Mouse (Mus musculus) urinary bladder, postnatal 14 days (tissue): ENCODE data around the gene 4931429L15Rik.

Experiments used
- DNase-seq: peaks from one replicate; pipeline ENCODE4 v3.0.0; 2021; ENCODE audit warnings: low spot score

4931429L15Rik gene

DNA sequence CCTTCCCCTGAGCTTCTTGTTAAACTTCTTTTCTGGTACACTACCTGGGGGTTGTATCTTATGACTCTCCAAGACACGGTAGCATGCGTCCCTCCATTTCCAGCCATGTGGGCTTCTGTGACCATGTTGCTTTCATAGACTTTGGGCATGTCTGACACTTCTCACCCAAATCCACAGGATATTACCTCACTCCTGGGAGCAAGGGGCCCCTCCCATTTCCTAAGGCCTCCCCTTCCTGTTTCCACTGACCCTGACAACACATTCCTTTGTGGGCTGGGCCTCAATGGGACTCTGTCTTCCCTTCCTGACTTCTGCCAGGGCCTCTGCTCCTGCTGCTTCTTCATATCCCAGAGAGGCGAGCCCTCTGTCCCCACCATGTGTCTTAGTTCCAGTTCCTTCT is 62.2 kb downstream of the 4931429L15Rik start:
- no peak for DNase-seq

DNA sequence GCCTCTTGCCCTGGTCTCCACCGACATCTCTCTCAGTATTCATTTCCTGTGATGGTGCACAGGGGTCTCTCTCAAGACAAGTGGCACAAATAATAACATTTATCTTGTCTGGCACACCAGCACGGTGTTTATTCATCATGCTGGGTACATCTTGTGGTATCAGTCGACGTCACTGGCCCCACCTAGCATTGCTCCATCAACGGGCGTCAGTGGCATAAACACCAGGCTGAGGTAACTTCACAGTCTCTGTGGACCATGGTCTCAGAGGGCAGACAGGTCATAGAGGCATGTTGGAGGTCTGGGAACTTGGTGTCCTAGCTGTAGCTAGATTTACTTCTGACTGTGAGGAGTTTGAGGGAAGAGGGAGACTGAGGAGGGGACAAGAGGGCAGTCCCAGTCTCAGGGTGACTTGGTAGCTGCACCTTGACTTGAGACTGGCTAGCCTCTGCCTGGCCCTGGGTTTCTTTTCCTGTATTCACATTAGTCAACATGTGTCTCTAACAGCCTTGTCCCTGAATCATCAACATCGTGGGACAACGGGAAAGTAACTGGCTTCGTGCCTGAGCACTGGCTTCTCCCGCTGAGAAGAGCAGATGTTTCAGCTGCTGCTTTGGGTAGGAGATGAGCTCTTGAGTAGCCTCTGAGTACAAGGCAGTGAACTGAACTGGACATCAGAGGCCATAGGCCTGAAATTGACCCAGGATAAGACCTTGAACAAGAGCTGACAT is 63.0 kb downstream of the 4931429L15Rik start:
- no peak for DNase-seq

DNA sequence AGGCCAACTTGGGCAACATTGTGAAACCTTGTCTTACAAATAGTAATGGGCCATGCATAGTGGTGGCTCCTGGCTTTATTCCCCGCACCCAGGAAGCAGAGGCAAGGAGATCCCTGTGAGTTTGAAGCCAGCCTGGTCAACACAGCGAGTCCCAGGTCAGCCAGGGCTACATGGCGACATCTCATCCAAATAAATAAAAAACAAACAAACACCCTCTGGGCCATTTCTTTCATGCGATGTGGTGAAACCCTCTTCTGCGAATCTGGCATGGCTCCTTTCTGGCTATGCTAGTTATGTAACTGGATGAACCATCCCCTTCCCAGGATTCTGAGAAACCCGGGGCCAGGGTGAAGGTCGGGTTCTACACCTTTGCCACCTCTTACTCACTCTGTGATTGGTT is 63.6 kb downstream of the 4931429L15Rik start:
- no peak for DNase-seq
